Mouse (Mus musculus): Measurements from ENCODE around the gene Dst. TPM values are rescaled to one million over a fixed set of nuclear protein-coding genes. Genes with fewer than 3 reads are reported as not detected.

Gene Dst
- total RNA-seq, 2 experiments from 2014 or later = 237 to 263 TPM

Small RNA genes within 50 kb of the gene (microRNA-seq; reads per million reads assigned to microRNA genes)
- 1.0 to 1.5 reads per million in 2 experiments for gene Mir6896

Other genes starting within 250 kb of the Dst start
- 1 to 10 TPM; 5.7 to 6.0 TPM for gene Prim2, start 238.4 kb upstream of the Dst start, total RNA-seq (2021)
- 10 to 100 TPM; 27.2 to 31.4 TPM for gene Rab23, start 188.3 kb upstream of the Dst start, total RNA-seq (2021)
- gene Bag2, start 150.4 kb upstream of the Dst start, total RNA-seq (2021) = 10 to 100 TPM; 12.5 to 14.1 TPM
- 10 to 100 TPM; 58.0 to 65.7 TPM for gene Zfp451, start 93.6 kb upstream of the Dst start, total RNA-seq (2021)
- 100 to 1,000 TPM; 123 to 127 TPM for gene Bend6, start 409 bp upstream of the Dst start, total RNA-seq (2021)